Mouse (Mus musculus) intestine, embryonic 14.5 days (tissue): ENCODE data around the gene Syt1. TPM values are rescaled to one million over a fixed set of nuclear protein-coding genes. Genes with fewer than 3 reads are reported as not detected.

Experiments
- ATAC-seq: fragments of 200-750 bp; cut with Nextera tagmentation; replicated peaks from 2 replicates; pipeline ENCODE4 v1.8.0; 2017; ENCODE audit warnings: low read depth, moderate number of reproducible peaks, moderate TSS enrichment, moderate library complexity; ENCODE audit not compliant: low FRiP score, low TSS enrichment
- DNase-seq: peaks from one replicate; pipeline ENCODE4 v3.0.0-alpha.2; 2018; ENCODE audit warnings: low spot score
- H3K27ac ChIP-seq: fragments of 300-500 bp; sonication (generic); 2 replicates; pipeline ENCODE4 v1.5.1; 2014; ENCODE audit warnings: low read depth, mild to moderate bottlenecking, control low read depth
- H3K27me3 ChIP-seq: fragments of 300-500 bp; sonication (generic); replicated peaks from 2 replicates; pipeline ENCODE4 v1.6.1; 2014; ENCODE audit warnings: low read length, control low read depth; ENCODE audit not compliant: control insufficient read depth, insufficient read depth
- H3K36me3 ChIP-seq: fragments of 300-500 bp; sonication (generic); 2 replicates; pipeline ENCODE4 v1.6.1; 2014; ENCODE audit warnings: low read length, control low read depth; ENCODE audit not compliant: control insufficient read depth, insufficient read depth
- H3K4me1 ChIP-seq: fragments of 300-500 bp; sonication (generic); replicated peaks from 2 replicates; pipeline ENCODE4 v1.6.1; 2014; ENCODE audit warnings: low read length, control low read depth, mixed read lengths; ENCODE audit not compliant: control insufficient read depth, insufficient read depth
- H3K4me2 ChIP-seq: fragments of 300-500 bp; sonication (generic); 2 replicates; pipeline ENCODE4 v1.6.1; 2014; ENCODE audit warnings: low read length
- H3K4me3 ChIP-seq: fragments of 300-500 bp; sonication (generic); 2 replicates; pipeline ENCODE4 v1.5.1; 2014; ENCODE audit warnings: low read depth, low read length, control low read depth, mixed read lengths
- H3K9ac ChIP-seq: fragments of 300-500 bp; sonication (generic); 2 replicates; pipeline ENCODE4 v1.6.1; 2014; ENCODE audit warnings: mild to moderate bottlenecking, low read length
- H3K9me3 ChIP-seq: fragments of 300-500 bp; sonication (generic); 2 replicates; pipeline ENCODE4 v1.6.1; 2016; ENCODE audit warnings: low read length, control low read depth; ENCODE audit not compliant: control insufficient read depth
- WGBS: fragments of 180-500 bp; shearing (Covaris S2); extraction: QIAGEN DNeasy Blood & Tissue Kit; methylation state at CpG from one replicate; pipeline ENCODE4 v1.1.7; 2014; 5-methylcytosine and 5-hydroxymethylcytosine counted together
- polyA plus RNA-seq: library from polyadenylated mRNA; unstranded; fragments of >200 nt; fragmentation: Nextera tagmentation; extraction: Ambion mirVana; gene quantifications from 2 replicates; pipeline ENCODE4 v1.2.1, GENCODE M21; 2014

The Syt1 gene
- polyA plus RNA-seq, 1 experiment from 2014 or later, result 17.1 TPM

GRCm38 (mm10) chr10:108538546-108538945 lies 472.2 kb downstream of the Syt1 start:
- peak; percentile 13 for DNase-seq
- H3K4me1 ChIP-seq, result no peaks in the 10 kb centered on the region
- no peak overlapping the region for H3K9ac ChIP-seq
- no peak overlapping the region for H3K27ac ChIP-seq
- WGBS, result 52% methylated on average over 3 of the region's 3 CpGs
- H3K4me2 ChIP-seq, result no peak overlapping the region
- ATAC-seq, result no peak
- no peaks in the 10 kb centered on the region for H3K9me3 ChIP-seq
- no peaks in the 10 kb centered on the region for H3K27me3 ChIP-seq
- no peak overlapping the region for H3K4me3 ChIP-seq
- H3K36me3 ChIP-seq, result no peaks in the 10 kb centered on the region

GRCm38 (mm10) chr10:108537641-108538040 lies 473.1 kb downstream of the Syt1 start:
- DNase-seq (peak; percentile 57), ATAC-seq (no peak; the same call in 1 of the 2 replicates)
- Histone ChIP-seq H3K36me3 (no peaks in the 10 kb centered on the region), H3K9ac (no peak overlapping the region), H3K4me1 (no peaks in the 10 kb centered on the region), H3K4me2 (no peak overlapping the region), H3K4me3 (no peak overlapping the region), H3K9me3 (no peaks in the 10 kb centered on the region), H3K27me3 (no peaks in the 10 kb centered on the region), H3K27ac (no peak overlapping the region)
- 68% methylated on average over 9 of the region's 9 CpGs for WGBS

DNA sequence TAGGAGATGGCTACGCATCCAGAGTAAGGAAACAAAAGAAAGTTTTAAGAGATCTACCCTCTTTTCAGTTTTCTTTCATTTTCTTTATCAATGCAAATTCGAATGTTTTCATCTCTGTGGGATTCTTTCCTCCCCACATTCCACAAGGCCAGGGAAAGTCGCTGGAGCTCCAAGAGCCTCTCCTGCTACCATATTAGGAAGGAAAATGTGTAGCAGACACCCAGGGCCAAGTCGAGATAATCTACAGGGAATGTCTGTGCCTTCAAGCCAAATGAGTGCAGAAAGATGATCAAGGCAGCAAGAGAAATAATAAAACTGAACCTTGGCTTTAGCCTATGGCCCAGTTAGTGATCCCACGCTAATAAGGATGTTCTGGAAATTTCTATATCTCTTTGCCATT lies 474.9 kb downstream of the Syt1 start:
- no peak overlapping the region for H3K4me3 ChIP-seq
- ATAC-seq, result no peak
- no peaks in the 10 kb centered on the region for H3K9me3 ChIP-seq
- H3K27ac ChIP-seq, result peak overlapping the region; percentile 73
- no peaks in the 10 kb centered on the region for H3K27me3 ChIP-seq
- H3K4me1 ChIP-seq, result no peaks in the 10 kb centered on the region
- H3K9ac ChIP-seq, result no peak overlapping the region
- DNase-seq, result peak; percentile 28
- no peaks in the 10 kb centered on the region for H3K36me3 ChIP-seq
- 39% methylated on average over 5 of the region's 5 CpGs for WGBS
- no peak overlapping the region for H3K4me2 ChIP-seq

DNA sequence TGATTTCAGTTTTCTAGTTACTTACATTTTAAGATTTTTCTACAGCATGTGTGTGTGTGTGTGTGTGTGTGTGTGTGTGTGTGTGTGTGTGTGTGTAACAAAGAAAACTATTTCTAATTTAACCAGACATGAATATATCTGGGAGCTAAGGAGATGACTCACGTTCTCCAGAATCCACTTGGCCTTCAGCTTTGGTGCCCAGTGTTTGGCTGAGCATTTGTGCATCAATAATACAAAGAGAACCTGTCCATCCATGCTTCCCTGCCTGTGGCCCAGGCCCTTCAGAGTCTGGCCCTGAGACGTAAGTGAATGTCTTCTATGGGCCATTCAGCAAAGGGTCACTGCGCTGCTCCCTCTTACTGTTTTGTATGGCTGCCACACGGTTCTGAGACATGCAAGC lies 476.7 kb downstream of the Syt1 start:
- H3K4me1 ChIP-seq, result no peaks in the 10 kb centered on the region
- H3K27ac ChIP-seq, result no peak overlapping the region
- H3K9ac ChIP-seq, result no peak overlapping the region
- H3K9me3 ChIP-seq, result no peaks in the 10 kb centered on the region
- H3K4me3 ChIP-seq, result no peak overlapping the region
- no peak for DNase-seq
- ATAC-seq, result no peak
- WGBS, result 90% methylated on average over 4 of the region's 4 CpGs
- H3K27me3 ChIP-seq, result no peaks in the 10 kb centered on the region
- H3K36me3 ChIP-seq, result no peaks in the 10 kb centered on the region
- H3K4me2 ChIP-seq, result no peak overlapping the region

GRCm38 (mm10) chr10:108532916-108533315 lies 477.9 kb downstream of the Syt1 start:
- Histone ChIP-seq H3K27ac (no peak overlapping the region), H3K27me3 (no peaks in the 10 kb centered on the region), H3K4me1 (no peaks in the 10 kb centered on the region), H3K9ac (no peak overlapping the region), H3K9me3 (no peaks in the 10 kb centered on the region), H3K36me3 (no peaks in the 10 kb centered on the region), H3K4me2 (no peak overlapping the region), H3K4me3 (no peak overlapping the region)
- DNase-seq, result peak; percentile 32
- no peak for ATAC-seq
- 94% methylated on average over 11 of the region's 11 CpGs for WGBS

GRCm38 (mm10) chr10:108532283-108532682 lies 478.5 kb downstream of the Syt1 start:
- Histone ChIP-seq H3K4me1 (no peaks in the 10 kb centered on the region), H3K9me3 (no peaks in the 10 kb centered on the region), H3K4me3 (no peak overlapping the region), H3K9ac (no peak overlapping the region), H3K27ac (no peak overlapping the region), H3K4me2 (no peak overlapping the region), H3K27me3 (no peaks in the 10 kb centered on the region), H3K36me3 (no peaks in the 10 kb centered on the region)
- DNase-seq (peak; percentile 48), ATAC-seq (no peak)
- 75% methylated on average over 9 of the region's 9 CpGs for WGBS

DNA sequence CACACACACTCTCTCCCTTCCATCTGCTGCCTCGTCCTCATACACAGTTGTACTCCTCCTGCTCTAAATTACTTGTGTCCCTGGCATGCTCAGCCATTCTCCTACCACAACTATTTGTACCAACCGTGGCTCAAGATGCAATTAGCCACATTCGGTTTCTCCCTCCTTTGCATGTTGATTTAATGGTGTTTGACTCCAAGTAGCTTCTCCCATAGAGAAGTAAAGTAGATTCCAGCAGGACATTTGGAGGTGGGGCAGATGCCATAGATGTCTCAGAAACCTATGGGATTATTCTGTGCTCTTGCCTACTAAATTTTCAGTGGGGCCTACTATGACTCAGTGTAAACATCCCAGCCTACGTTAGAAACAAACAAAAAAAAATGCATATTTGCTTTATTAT lies 479.1 kb downstream of the Syt1 start:
- Histone ChIP-seq H3K4me3 (no peak overlapping the region), H3K36me3 (no peaks in the 10 kb centered on the region), H3K9me3 (no peaks in the 10 kb centered on the region), H3K27ac (no peak overlapping the region), H3K27me3 (no peaks in the 10 kb centered on the region), H3K9ac (no peak overlapping the region), H3K4me1 (no peaks in the 10 kb centered on the region), H3K4me2 (no peak overlapping the region)
- 41% methylated on average over 4 of the region's 4 CpGs for WGBS
- DNase-seq (peak; percentile 44), ATAC-seq (no peak)

GRCm38 (mm10) chr10:108531111-108531510 lies 479.7 kb downstream of the Syt1 start:
- Histone ChIP-seq H3K9me3 (no peaks in the 10 kb centered on the region), H3K4me2 (no peak overlapping the region), H3K27ac (no peak overlapping the region), H3K27me3 (no peaks in the 10 kb centered on the region), H3K4me1 (no peaks in the 10 kb centered on the region), H3K9ac (no peak overlapping the region), H3K36me3 (no peaks in the 10 kb centered on the region), H3K4me3 (no peak overlapping the region)
- DNase-seq (peak; percentile 39), ATAC-seq (peak; percentile 54)
- WGBS, result 47% methylated on average over 4 of the region's 4 CpGs

DNA sequence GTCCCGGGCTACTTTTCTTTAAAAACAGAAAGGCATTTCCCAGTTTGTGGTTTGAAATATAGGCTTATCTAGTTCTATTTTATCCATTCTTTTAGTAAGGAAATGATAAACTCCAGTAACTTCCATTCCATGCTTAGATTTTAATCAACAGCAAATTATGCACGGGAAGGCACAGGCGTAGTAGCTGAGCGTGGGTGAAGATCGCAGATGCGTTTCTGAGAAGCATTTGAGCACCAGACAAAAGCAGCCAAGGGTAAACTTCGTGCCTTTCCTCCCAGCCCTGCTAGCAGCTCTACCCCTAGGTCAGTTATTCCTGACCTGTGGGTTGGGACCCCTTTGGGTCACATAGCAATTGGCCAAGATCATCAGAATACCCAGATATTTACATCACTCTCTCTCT lies 482.4 kb downstream of the Syt1 start:
- ATAC-seq (no peak), DNase-seq (peak; percentile 18)
- Histone ChIP-seq H3K9ac (no peak overlapping the region), H3K9me3 (no peaks in the 10 kb centered on the region), H3K4me3 (no peak overlapping the region), H3K4me2 (no peak overlapping the region), H3K27me3 (no peaks in the 10 kb centered on the region), H3K36me3 (no peaks in the 10 kb centered on the region), H3K4me1 (no peaks in the 10 kb centered on the region), H3K27ac (no peak overlapping the region)
- 88% methylated on average over 7 of the region's 7 CpGs for WGBS
